Mouse (Mus musculus): ENCODE data around the gene Rd3l. TPM values are rescaled to one million over a fixed set of nuclear protein-coding genes. Genes with fewer than 3 reads are reported as not detected.
"Not testable (repeated sequence)": the region's sequence is repeated elsewhere in the genome, so short reads cannot be mapped to it uniquely, and the experiment has no call there.

Rd3l gene
- total RNA-seq, 2 experiments from 2014 or later: 0.32 TPM; not detected in 1

- intact Hi-C loops (cut with DNase I): no loop called here
- DNase-seq (ENCODE audit: low spot score in 2 of 2): no peak
These were observed 8.6 kb downstream of the Rd3l start for GRCm38 (mm10) chr12:111972504-111972903.

- intact Hi-C loops (cut with DNase I): no loop called here
These were observed 9.9 kb downstream of the Rd3l start, which contains the start of gene Tdrd9 for GRCm38 (mm10) chr12:111971231-111971686. Tdrd9 (plus strand) TSS chr12:111971559.

GRCm38 (mm10) chr12:111970085-111970484, 11.0 kb downstream of the Rd3l start:
- intact Hi-C loops (cut with DNase I): no loop called here
- no peak for DNase-seq (ENCODE audit: low spot score in 2 of 2)

More at GRCm38 (mm10) chr12:111971231-111971686, 9.9 kb downstream of the Rd3l start, which contains the start of gene Tdrd9:
- DNase-seq (ENCODE audit: low spot score in 2 of 2): no peak

GRCm38 (mm10) chr12:111966683-111967173, 14.4 kb downstream of the Rd3l start, which contains the start of gene Atp5mpl:
Atp5mpl (minus strand) TSS chr12:111966977.
- intact Hi-C loops (cut with DNase I): no loop called here
- peak; percentile 96 to 97 for DNase-seq (ENCODE audit: low spot score in 2 of 2)

GRCm38 (mm10) chr12:111963339-111963738, 17.8 kb downstream of the Rd3l start:
- intact Hi-C loops (cut with DNase I): no loop called here
- no peak for DNase-seq (ENCODE audit: low spot score in 2 of 2)

- intact Hi-C loops (cut with DNase I): loop anchor here (5.0 kb wide), 1 partner anchor 81 kb away; no protein-coding TSS in a partner anchor
- DNase-seq (ENCODE audit: low spot score in 2 of 2): peak; percentile 51 to 63
These were observed 22.8 kb downstream of the Rd3l start for GRCm38 (mm10) chr12:111958101-111958865.

GRCm38 (mm10) chr12:111956173-111956572, 24.9 kb downstream of the Rd3l start:
- intact Hi-C loops (cut with DNase I): loop anchor here (5.0 kb wide), 1 partner anchor 79 kb away; no protein-coding TSS in a partner anchor
- DNase-seq (ENCODE audit: low spot score in 2 of 2): no peak

- DNase-seq (ENCODE audit: low spot score in 2 of 2): no peak
- intact Hi-C loops (cut with DNase I): no loop called here
These were observed 29.4 kb downstream of the Rd3l start for GRCm38 (mm10) chr12:111951701-111952100.

- no peak for DNase-seq (ENCODE audit: low spot score in 2 of 2)
- intact Hi-C loops (cut with DNase I): no loop called here
These were observed 30.6 kb downstream of the Rd3l start for GRCm38 (mm10) chr12:111950486-111950885.

GRCm38 (mm10) chr12:111946716-111947115, 34.4 kb downstream of the Rd3l start:
- intact Hi-C loops (cut with DNase I): loop anchor here (5.0 kb wide), 1 partner anchor 49 kb away; no protein-coding TSS in a partner anchor

GRCm38 (mm10) chr12:111945765-111946655, 35.1 kb downstream of the Rd3l start:
- DNase-seq (ENCODE audit: low spot score in 2 of 2): not testable (repeated sequence)
- intact Hi-C loops (cut with DNase I): loop anchor here (5.0 kb wide), 1 partner anchor 49 kb away; no protein-coding TSS in a partner anchor

More at GRCm38 (mm10) chr12:111946716-111947115, 34.4 kb downstream of the Rd3l start:
- peak; percentile 20 to 27 for DNase-seq (ENCODE audit: low spot score in 2 of 2)

- DNase-seq (ENCODE audit: low spot score in 2 of 2): no peak
- intact Hi-C loops (cut with DNase I): loop anchor here (5.0 kb wide), 1 partner anchor 48 kb away; no protein-coding TSS in a partner anchor
These were observed 36.0 kb downstream of the Rd3l start for GRCm38 (mm10) chr12:111945115-111945514.

- intact Hi-C loops (cut with DNase I); DNase-seq (ENCODE audit: low spot score in 2 of 2): not testable (repeated sequence)
These were observed 36.8 kb downstream of the Rd3l start for GRCm38 (mm10) chr12:111944065-111944987.

- intact Hi-C loops (cut with DNase I): no loop called here
- no peak for DNase-seq (ENCODE audit: low spot score in 2 of 2)
These were observed 37.6 kb downstream of the Rd3l start for GRCm38 (mm10) chr12:111943421-111944064.

- intact Hi-C loops (cut with DNase I): no loop called here
- DNase-seq (ENCODE audit: low spot score in 2 of 2): no peak
These were observed 42.4 kb downstream of the Rd3l start for GRCm38 (mm10) chr12:111938623-111939177.

- no peak for DNase-seq (ENCODE audit: low spot score in 2 of 2)
These were observed 44.2 kb downstream of the Rd3l start for GRCm38 (mm10) chr12:111936706-111937550.

GRCm38 (mm10) chr12:111933971-111934370, 47.1 kb downstream of the Rd3l start:
- intact Hi-C loops (cut with DNase I): no loop called here

More at GRCm38 (mm10) chr12:111936706-111937550, 44.2 kb downstream of the Rd3l start:
- intact Hi-C loops (cut with DNase I): no loop called here

More at GRCm38 (mm10) chr12:111933971-111934370, 47.1 kb downstream of the Rd3l start:
- no peak for DNase-seq (ENCODE audit: low spot score in 2 of 2)

All from left cerebral cortex, postnatal 36 days (tissue).